Mouse (Mus musculus) limb, embryonic 15.5 days (tissue): ENCODE measurements around the gene Sppl3. TPM values are rescaled to one million over a fixed set of nuclear protein-coding genes. Genes with fewer than 3 reads are reported as not detected.
"Not testable (repeated sequence)": the region's sequence is repeated elsewhere in the genome, so short reads cannot be mapped to it uniquely, and the experiment has no call there.

Experiments used
- ATAC-seq: fragments of 200-750 bp; cut with Nextera tagmentation; 2 replicates; pipeline ENCODE4 v1.8.0; 2017; ENCODE audit warnings: low read depth, moderate TSS enrichment; ENCODE audit not compliant: insufficient number of reproducible peaks, low FRiP score, low TSS enrichment
- H3K27ac ChIP-seq: fragments of 300-500 bp; sonication (generic); 2 replicates; pipeline ENCODE4 v1.5.1; 2015; ENCODE audit warnings: moderate library complexity, mild to moderate bottlenecking, inconsistent platforms
- H3K27me3 ChIP-seq: fragments of 300-500 bp; sonication (generic); 2 replicates; pipeline ENCODE4 v1.6.1; 2015; ENCODE audit warnings: inconsistent platforms
- H3K36me3 ChIP-seq: fragments of 300-500 bp; sonication (generic); 2 replicates; pipeline ENCODE4 v1.6.1; 2015; ENCODE audit warnings: inconsistent platforms
- H3K4me1 ChIP-seq: fragments of 300-500 bp; sonication (generic); 2 replicates; pipeline ENCODE4 v1.6.1; 2015; ENCODE audit warnings: inconsistent platforms
- H3K4me2 ChIP-seq: fragments of 300-500 bp; sonication (generic); 2 replicates; pipeline ENCODE4 v1.6.1; 2015; ENCODE audit warnings: mild to moderate bottlenecking, inconsistent platforms
- H3K4me3 ChIP-seq: fragments of 300-500 bp; sonication (generic); 2 replicates; pipeline ENCODE4 v1.5.1; 2015; ENCODE audit warnings: mild to moderate bottlenecking, inconsistent platforms
- H3K9ac ChIP-seq: fragments of 300-500 bp; sonication (generic); 2 replicates; pipeline ENCODE4 v1.6.1; 2015; ENCODE audit warnings: inconsistent platforms
- H3K9me3 ChIP-seq: fragments of 300-500 bp; sonication (generic); 2 replicates; pipeline ENCODE4 v1.6.1; 2016; ENCODE audit warnings: inconsistent platforms
- WGBS: fragments of 180-500 bp; shearing (Covaris S2); methylation state at CpG from one replicate; pipeline ENCODE4 v1.1.7; 2015; 5-methylcytosine and 5-hydroxymethylcytosine counted together
- polyA plus RNA-seq: library from polyadenylated mRNA; unstranded; fragments of >200 nt; fragmentation: Nextera tagmentation; extraction: Ambion mirVana; gene quantifications from 2 replicates; pipeline ENCODE4 v1.2.1, GENCODE M21; 2015

Sppl3 gene
- polyA plus RNA-seq, 1 experiment from 2014 or later = 19.9 TPM

- H3K9me3 ChIP-seq = no peaks in the 10 kb centered on the region
- ATAC-seq = no peak
- H3K9ac ChIP-seq = no peak overlapping the region
- H3K4me2 ChIP-seq = no peak overlapping the region
- peaks cover 8% of the 10 kb centered on the region; the same call in 1 of the 2 replicates for H3K4me1 ChIP-seq
- no peak overlapping the region for H3K27ac ChIP-seq
- no peaks in the 10 kb centered on the region for H3K27me3 ChIP-seq
- WGBS = 80% methylated on average over 4 of the region's 4 CpGs
- no peak overlapping the region for H3K4me3 ChIP-seq
- H3K36me3 ChIP-seq = peaks cover 15% of the 10 kb centered on the region
These were observed 55.3 kb downstream of the Sppl3 start for GRCm38 (mm10) chr5:115066245-115066644.

- Histone ChIP-seq H3K36me3 (no peaks in the 10 kb centered on the region; the same call in 1 of the 2 replicates), H3K27ac (no peak overlapping the region), H3K4me3 (no peak overlapping the region), H3K4me1 (peaks cover 22% of the 10 kb centered on the region), H3K9ac (no peak overlapping the region), H3K9me3 (no peaks in the 10 kb centered on the region), H3K4me2 (no peak overlapping the region), H3K27me3 (no peaks in the 10 kb centered on the region)
- 91% methylated on average over 11 of the region's 11 CpGs for WGBS
- no peak for ATAC-seq
These were observed 57.9 kb downstream of the Sppl3 start for GRCm38 (mm10) chr5:115068671-115069421.

GRCm38 (mm10) chr5:115069611-115070010 is 58.7 kb downstream of the Sppl3 start:
- 84% methylated on average over 3 of the region's 3 CpGs for WGBS
- Histone ChIP-seq H3K27ac (no peak overlapping the region), H3K4me1 (peaks cover 22% of the 10 kb centered on the region), H3K9me3 (no peaks in the 10 kb centered on the region), H3K27me3 (no peaks in the 10 kb centered on the region), H3K4me2 (no peak overlapping the region), H3K36me3 (peaks cover under 1% of the 10 kb centered on the region; the same call in 1 of the 2 replicates), H3K9ac (no peak overlapping the region), H3K4me3 (no peak overlapping the region)
- no peak for ATAC-seq

GRCm38 (mm10) chr5:115070457-115070856 is 59.5 kb downstream of the Sppl3 start:
- no peak overlapping the region for H3K27ac ChIP-seq
- H3K9me3 ChIP-seq = no peaks in the 10 kb centered on the region
- H3K9ac ChIP-seq = no peak overlapping the region
- H3K4me1 ChIP-seq = peaks cover 19% of the 10 kb centered on the region
- no peaks in the 10 kb centered on the region for H3K27me3 ChIP-seq
- no peak overlapping the region for H3K4me3 ChIP-seq
- no peak overlapping the region for H3K4me2 ChIP-seq
- peaks cover 8% of the 10 kb centered on the region; the same call in 1 of the 2 replicates for H3K36me3 ChIP-seq
- 98% methylated on average over 2 of the region's 2 CpGs for WGBS
- ATAC-seq = no peak

- ATAC-seq = peak; percentile 24; the same call in 1 of the 2 replicates
- H3K4me2 ChIP-seq = no peak overlapping the region
- no peaks in the 10 kb centered on the region for H3K27me3 ChIP-seq
- H3K27ac ChIP-seq = peak overlapping the region; percentile 67
- H3K4me1 ChIP-seq = peaks cover 19% of the 10 kb centered on the region
- H3K4me3 ChIP-seq = no peak overlapping the region
- H3K9ac ChIP-seq = no peak overlapping the region
- H3K36me3 ChIP-seq = peaks cover 16% of the 10 kb centered on the region
- WGBS = 77% methylated on average over 11 of the region's 11 CpGs
- no peaks in the 10 kb centered on the region for H3K9me3 ChIP-seq
These were observed 60.4 kb downstream of the Sppl3 start for GRCm38 (mm10) chr5:115071096-115071901.

- Histone ChIP-seq H3K27me3 (no peaks in the 10 kb centered on the region), H3K27ac (peak overlapping the region; percentile 67), H3K4me1 (peaks cover 19% of the 10 kb centered on the region), H3K9ac (no peak overlapping the region), H3K36me3 (peaks cover 16% of the 10 kb centered on the region), H3K9me3 (no peaks in the 10 kb centered on the region), H3K4me3 (no peak overlapping the region), H3K4me2 (no peak overlapping the region)
- ATAC-seq = no peak
- 73% methylated on average over 7 of the region's 7 CpGs for WGBS
These were observed 61.2 kb downstream of the Sppl3 start for GRCm38 (mm10) chr5:115072143-115072542.

- H3K4me2 ChIP-seq, H3K4me3 ChIP-seq, H3K9ac ChIP-seq, H3K27me3 ChIP-seq, ATAC-seq, H3K9me3 ChIP-seq, H3K27ac ChIP-seq: not testable (repeated sequence)
- Histone ChIP-seq H3K4me1 (peaks cover 19% of the 10 kb centered on the region), H3K36me3 (peaks cover 16% of the 10 kb centered on the region)
- WGBS = 41% methylated on average over 8 of the region's 8 CpGs
These were observed 62.4 kb downstream of the Sppl3 start for GRCm38 (mm10) chr5:115073306-115073705.

GRCm38 (mm10) chr5:115074749-115075148 is 63.8 kb downstream of the Sppl3 start:
- Histone ChIP-seq H3K4me1 (peaks cover 15% of the 10 kb centered on the region), H3K27ac (no peak overlapping the region), H3K9me3 (no peaks in the 10 kb centered on the region), H3K4me2 (no peak overlapping the region), H3K9ac (no peak overlapping the region), H3K4me3 (no peak overlapping the region), H3K27me3 (no peaks in the 10 kb centered on the region), H3K36me3 (peaks cover 16% of the 10 kb centered on the region)
- 75% methylated on average over 4 of the region's 4 CpGs for WGBS
- ATAC-seq = no peak

GRCm38 (mm10) chr5:115076144-115076901 is 65.4 kb downstream of the Sppl3 start:
- Histone ChIP-seq H3K9me3 (no peaks in the 10 kb centered on the region), H3K36me3 (peaks cover 23% of the 10 kb centered on the region), H3K27ac (no peak overlapping the region), H3K4me1 (peaks cover 13% of the 10 kb centered on the region), H3K4me2 (no peak overlapping the region), H3K27me3 (no peaks in the 10 kb centered on the region), H3K9ac (no peak overlapping the region), H3K4me3 (no peak overlapping the region)
- no peak for ATAC-seq
- WGBS = 58% methylated on average over 5 of the region's 5 CpGs

- H3K4me1 ChIP-seq = no peaks in the 10 kb centered on the region
- H3K27ac ChIP-seq = no peak overlapping the region
- no peaks in the 10 kb centered on the region for H3K27me3 ChIP-seq
- ATAC-seq = no peak
- no peak overlapping the region for H3K4me2 ChIP-seq
- no peaks in the 10 kb centered on the region for H3K9me3 ChIP-seq
- WGBS = 80% methylated on average over 5 of the region's 5 CpGs
- no peak overlapping the region for H3K9ac ChIP-seq
- H3K4me3 ChIP-seq = no peak overlapping the region
- peaks cover 47% of the 10 kb centered on the region for H3K36me3 ChIP-seq
These were observed 70.7 kb downstream of the Sppl3 start for GRCm38 (mm10) chr5:115081636-115082035.

- no peak overlapping the region for H3K27ac ChIP-seq
- H3K27me3 ChIP-seq = no peaks in the 10 kb centered on the region
- H3K9me3 ChIP-seq = no peaks in the 10 kb centered on the region
- H3K4me3 ChIP-seq = no peak overlapping the region
- no peak for ATAC-seq
- H3K36me3 ChIP-seq = peaks cover 63% of the 10 kb centered on the region
- WGBS = 83% methylated on average over 6 of the region's 6 CpGs
- no peak overlapping the region for H3K9ac ChIP-seq
- no peaks in the 10 kb centered on the region for H3K4me1 ChIP-seq
- H3K4me2 ChIP-seq = no peak overlapping the region
These were observed 72.6 kb downstream of the Sppl3 start for GRCm38 (mm10) chr5:115083492-115083891.
